Mouse (Mus musculus) adrenal gland, adult 8-10 months (tissue): ENCODE data around the gene Pcsk1. TPM values are rescaled to one million over a fixed set of nuclear protein-coding genes. Genes with fewer than 3 reads are reported as not detected.

Experiments used
- DNase-seq: peaks from one replicate; pipeline ENCODE4 v3.0.0; 2022
- total RNA-seq, 4 experiments: library from RNA; stranded (reverse); gene quantifications; 2 replicates each; pipeline ENCODE4 v1.2.4; 2022

Gene Pcsk1
- total RNA-seq, result 10 to 100 TPM; 30.5 to 38.6 (median 33.5) TPM

DNA sequence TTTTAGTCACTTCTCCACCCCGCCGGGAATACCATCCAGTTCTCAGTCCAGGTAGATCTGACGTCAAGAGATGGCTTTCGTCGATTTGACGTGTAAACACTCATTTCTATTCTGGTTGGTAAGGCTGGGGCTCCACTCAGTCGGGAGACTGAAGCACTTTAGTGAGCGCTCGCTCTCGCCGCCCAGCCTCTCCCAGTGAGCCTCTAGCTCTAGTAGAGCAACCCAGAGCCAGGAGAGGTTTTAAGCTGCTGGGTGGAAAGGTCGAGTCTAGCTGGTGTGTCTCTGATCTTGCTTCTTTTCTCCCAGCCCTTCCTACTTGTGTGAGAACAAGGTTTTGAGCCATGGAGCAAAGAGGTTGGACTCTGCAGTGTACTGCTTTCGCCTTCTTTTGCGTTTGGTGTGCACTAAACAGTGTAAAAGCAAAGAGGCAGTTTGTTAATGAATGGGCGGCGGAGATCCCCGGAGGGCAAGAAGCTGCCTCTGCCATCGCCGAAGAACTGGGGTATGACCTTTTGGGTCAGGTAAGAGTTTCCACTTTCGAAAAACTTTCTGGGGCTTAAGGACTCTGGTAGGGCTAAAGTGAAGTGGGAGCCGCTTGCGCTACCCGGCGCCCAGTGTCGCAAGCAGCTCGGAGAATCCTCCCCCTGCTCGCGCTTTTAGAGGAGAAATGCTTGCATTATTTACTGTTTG lies at the start of gene Pcsk1:
Gene Pcsk1 (plus strand): TSS at position 106 of the 690 bp plus-strand sequence.
- DNase-seq, result no peak

DNA sequence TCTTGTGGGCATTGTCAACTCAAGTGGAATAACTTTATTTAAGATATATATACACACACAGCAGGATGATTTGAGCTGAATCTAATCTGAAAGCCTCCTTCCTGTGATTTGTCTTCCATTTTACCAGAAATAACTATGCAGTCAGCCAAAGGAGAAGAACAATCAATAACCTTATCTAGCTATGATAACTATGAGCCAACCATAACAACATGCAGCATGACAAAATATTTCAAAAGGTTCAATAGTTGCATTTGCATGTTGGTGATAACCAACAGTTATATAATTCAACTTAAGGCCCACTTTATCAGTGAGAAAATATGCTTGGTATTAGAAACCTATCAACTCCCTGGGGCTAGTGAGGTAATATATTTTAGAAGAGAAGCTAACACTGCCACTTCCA lies 30.8 kb upstream of the Pcsk1 start:
- no peak for DNase-seq

DNA sequence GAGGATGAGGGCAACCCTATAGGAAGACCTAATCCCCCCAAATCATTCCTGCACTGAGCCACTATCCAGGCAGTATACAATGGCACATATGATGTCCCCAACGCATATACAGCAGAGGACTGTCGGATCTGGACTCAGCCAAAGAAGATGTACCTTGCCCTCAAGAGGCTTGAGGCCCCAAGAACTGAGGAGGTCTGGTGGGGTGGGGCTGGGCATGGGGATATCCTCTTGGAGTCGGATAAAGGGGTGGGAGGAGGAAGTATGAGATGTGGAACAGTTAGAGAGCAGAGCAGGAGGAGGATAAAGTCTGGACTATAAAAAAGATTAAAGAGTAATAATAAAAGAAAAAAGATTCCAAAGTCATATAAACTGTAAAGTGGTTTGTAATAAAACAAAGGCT lies 25.7 kb upstream of the Pcsk1 start:
- DNase-seq, result no peak

DNA sequence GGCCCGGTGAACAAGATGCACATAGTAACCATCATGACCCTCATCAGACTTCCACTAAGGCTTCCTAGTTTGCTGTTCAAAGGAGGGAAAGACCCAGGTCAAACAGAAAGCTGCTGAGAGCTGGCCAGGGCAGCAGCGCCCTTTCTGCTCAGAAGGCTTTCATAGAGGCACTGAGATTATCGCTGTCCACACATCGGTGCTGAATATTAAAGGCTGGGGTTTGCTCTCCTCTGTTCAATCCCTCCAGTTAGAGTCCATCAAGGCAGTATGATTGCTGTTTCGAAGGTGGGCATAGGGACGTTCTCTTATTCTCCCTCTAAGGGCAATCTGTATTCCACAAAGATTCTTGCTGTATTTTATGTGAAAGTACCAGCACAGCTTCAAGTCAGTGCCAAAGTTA lies 1.0 kb upstream of the Pcsk1 start:
- no peak for DNase-seq

DNA sequence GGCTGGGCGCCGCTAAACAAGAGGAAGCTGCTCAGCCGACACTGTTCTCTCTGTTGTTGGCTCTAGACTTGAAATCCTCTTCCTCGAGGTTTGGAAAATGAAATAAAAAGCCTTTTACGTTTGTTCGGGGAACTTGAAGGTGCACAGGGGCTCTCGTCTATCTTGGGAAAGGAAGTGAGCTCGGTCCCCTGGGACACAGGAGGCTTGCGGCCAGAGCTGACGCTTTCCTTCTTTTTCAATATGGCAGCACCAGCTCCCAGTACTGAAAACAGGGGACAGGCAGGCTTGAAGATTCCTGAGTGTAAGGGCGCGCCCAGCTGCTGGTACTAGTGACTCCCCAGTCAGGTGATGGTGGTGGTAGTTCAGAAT lies 769 bp downstream of the Pcsk1 start:
- no peak for DNase-seq

DNA sequence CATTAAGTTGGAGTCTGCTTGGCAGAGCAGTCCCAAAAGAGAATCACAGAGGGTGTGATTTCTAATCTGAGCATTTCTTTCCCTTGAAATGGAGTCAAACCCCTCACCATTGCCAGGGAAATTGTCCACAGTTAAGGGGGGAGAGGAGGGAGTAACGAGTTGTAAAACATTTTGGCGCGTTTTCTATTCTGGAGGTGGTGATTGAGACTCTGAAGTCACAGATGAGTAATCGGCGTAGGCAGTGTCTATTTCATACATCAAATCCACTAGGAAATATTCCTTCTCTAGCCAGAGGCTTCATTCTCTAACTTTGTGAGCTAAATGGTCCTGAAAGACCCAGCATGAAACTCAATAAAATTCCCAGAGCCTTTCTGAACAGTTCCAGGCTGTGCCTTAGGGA lies 1.4 kb downstream of the Pcsk1 start:
- no peak for DNase-seq

DNA sequence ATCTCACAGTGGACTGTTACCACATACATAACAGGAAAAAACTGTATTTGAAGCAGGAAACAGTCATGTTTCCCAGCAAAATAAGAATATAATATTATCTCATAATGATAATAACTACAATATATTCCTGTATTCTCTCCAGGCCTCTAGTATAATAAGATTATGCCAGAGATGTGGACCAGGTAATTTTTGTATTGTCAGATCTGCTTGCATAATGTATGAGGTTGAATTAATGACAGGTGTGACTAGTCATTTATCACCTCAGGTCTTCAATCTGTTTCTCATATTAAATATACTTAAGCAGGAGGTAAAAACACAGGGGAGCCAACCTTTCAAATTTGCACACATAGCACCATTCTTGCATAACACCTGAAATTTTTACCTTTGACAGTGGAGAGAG lies 5.9 kb downstream of the Pcsk1 start:
- no peak for DNase-seq

DNA sequence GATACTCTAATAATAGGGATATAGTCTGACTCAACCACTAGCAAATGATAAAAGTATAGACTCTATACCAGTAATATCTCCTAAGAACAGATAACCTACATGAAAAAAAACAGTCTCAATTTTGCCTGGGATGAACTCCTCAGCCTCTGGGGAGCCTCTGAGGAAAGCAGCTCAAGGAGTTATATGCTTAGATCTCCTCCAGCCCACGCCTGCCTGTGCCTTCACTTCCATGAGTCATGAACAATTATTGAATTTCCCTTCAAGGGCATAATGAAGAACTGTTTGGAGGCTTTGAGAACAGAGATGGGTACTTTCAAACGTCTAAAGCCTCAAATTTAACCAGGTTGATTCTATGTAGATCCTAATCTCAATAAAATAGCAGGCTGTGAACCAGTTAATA lies 23.5 kb downstream of the Pcsk1 start:
- DNase-seq, result no peak

DNA sequence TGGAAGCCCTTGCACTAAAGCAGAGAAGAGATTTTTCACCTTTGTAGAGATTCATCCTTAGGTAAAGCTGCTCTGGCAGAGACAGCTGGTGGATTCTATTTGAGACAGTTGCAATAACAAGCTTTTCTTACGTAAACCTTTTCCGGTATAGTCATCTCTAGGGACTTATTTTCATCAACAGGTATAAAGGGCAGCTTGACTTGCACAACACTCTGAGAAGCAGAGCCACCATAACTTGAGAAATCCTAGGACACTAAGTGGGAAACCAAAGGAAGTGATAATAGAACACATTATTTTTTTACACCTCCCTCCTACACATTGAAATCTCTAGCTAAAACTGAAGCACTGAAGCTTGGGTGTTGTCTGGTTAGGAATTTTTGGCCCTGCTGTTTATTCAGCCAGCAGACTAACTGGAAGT lies 24.4 kb downstream of the Pcsk1 start:
- no peak for DNase-seq

DNA sequence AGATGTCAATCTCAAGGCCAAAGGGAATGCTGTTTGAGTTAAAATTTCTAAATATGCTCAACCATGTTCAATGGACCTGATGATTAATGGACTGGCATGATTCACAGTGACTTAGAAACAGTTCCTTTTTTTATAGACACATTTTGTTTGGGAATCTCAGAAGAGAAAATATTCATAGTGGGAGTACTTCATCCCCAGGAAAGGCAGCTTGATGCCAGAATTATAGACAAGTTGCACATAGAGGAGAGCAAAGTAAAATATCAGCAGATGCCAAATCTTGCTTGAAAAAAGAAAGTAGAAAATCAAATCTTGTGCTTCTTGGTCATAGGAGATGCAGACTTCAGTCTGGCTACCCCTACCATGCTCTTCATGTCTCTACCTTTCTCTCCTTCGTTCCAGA lies 25.2 kb downstream of the Pcsk1 start:
- DNase-seq, result no peak

DNA sequence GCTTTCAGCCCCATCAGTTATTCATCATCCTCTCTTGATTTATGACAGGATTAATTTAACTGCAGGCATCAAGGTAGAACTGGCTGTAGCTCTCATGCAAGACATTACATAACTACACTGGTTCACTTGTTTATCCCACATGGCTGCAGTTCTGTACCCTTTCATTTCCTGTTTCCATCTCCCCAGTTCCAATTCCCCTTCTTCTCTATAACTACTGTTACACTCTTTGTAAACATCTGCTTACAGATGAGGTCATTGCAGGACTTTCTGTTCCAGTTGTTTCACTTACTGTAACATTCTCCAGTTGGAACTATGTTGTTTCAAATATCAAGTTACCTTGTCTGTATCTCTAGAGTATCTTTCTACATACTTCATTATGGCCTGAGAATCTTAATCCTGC lies 46.2 kb downstream of the Pcsk1 start:
- no peak for DNase-seq

DNA sequence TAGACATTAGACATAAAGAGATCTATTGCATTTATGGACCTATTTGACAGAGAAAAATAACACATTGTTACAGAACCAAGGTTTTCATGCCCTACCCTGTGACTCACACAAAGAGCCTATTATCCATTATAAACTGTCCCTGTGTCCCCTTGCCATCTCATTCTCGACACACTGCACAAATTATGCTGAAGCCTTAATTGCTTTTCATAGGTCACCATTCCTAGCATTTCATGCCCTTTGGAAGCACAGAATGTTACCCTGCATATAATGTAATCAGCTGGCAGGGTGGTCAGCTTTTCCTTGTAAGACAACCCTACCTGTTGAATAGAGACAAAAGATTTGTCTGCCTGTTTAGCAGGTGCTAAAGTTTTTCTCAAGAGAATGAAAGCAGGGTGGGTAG lies 71.0 kb downstream of the Pcsk1 start:
- DNase-seq, result no peak

DNA sequence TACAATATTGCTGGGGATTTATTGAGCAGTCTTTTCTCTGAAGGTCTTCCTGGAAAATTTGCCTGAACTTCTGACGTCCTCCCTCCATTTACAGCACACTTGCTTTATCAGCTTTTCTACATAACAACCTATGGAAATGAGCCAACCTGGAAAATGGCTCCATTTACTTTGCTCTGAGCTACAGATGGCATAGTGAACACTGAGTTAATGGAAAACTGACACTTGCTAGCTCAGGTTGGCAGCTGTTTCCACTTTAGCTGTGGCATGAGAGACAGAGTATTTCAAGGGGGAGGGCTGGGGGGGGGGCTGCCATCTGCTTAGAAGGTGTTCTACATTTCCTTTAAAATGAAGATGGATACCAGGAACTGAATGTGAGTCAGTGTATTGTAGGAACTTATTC lies 73.8 kb downstream of the Pcsk1 start:
- DNase-seq, result no peak
